In the genomic region with DNA sequence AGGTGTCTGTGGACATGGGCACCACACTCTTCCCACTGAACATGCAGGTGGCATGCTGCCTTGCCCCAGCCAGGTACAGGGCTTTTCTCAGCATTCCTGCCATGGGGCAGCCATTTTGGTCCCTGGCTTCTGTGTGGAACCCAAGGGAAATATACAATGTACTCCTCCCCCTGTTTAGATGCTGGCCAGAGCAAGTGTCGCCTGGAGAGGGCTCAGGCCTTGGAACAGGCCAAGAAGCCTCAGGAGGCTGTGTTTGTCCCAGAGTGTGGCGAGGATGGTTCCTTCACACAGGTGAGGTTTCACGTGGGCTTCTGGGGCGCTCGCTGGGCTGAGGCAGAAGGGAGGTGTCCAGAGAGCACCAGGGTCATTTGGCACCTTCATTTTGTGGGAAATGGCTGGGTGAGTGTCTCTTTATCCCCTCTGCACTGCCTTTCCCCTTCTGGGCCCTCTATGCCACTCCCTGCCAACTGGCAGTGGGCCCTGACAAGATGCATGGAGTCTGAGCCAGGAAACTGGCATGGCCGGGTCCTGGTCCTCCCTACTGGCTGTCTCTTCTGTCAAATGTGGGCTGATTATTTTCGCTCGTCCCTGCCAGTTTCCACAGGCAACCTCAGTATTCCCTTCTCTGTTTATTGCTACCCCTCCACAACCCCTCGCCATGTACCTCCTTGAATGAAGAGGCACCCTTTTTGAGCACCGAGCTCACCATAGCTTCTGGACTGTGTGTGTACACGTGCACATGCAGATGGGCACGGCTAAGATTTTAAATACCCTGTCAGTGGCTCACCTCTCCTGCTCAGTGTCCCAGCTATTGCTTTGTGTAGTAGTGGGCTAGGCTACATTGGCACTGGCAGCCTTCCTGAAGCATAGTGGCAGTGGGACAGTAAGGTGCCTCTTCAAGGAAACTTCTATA, we compare ENCODE assay signal across 8 mouse cellular contexts.
A peak's percentile ranks its signal among the peaks of the same experiment; 100 is the strongest.
DNase-seq lines count a peak whose midpoint lies in the region; ATAC-seq and TF ChIP-seq lines count a peak whose summit lies in the region.

No protein-coding gene starts in this region.

- H3K4me3 ChIP-seq in left cerebral cortex, adult 2 months: no peak overlapping the region
- H3K4me3 ChIP-seq in forebrain, embryonic 16.5 days (replicated peaks; ENCODE audit: low read length): no peak overlapping the region
- no peak overlapping the region for H3K4me3 ChIP-seq in midbrain, embryonic 14.5 days (replicated peaks; ENCODE audit: low read depth, low read length)
- no peak overlapping the region for H3K4me3 ChIP-seq in intestine, embryonic 16.5 days (ENCODE audit: low read length)

- H3K9ac ChIP-seq in forebrain, embryonic 16.5 days (replicated peaks; ENCODE audit: low read depth, low read length): no peak overlapping the region
- H3K9ac ChIP-seq in midbrain, embryonic 14.5 days (replicated peaks; ENCODE audit: low read length): no peak overlapping the region
- H3K9ac ChIP-seq in intestine, embryonic 16.5 days (ENCODE audit: low read depth, low read length): no peak overlapping the region

- ATAC-seq in cerebellum, adult (ENCODE audit: insufficient number of reproducible peaks, low FRiP score, low TSS enrichment): peak; percentile 76
- ATAC-seq in forebrain, embryonic 16.5 days: peak; percentile 94
- ATAC-seq in midbrain, embryonic 14.5 days (ENCODE audit: low FRiP score, low TSS enrichment): no peak
- no peak for ATAC-seq in intestine, embryonic 16.5 days

- no peak for TF ChIP-seq CTCF in left cerebral cortex, adult 2 months (IDR thresholded peaks at IDR 0.05)

- no peaks in the 10 kb centered on the region for H3K9me3 ChIP-seq in forebrain, embryonic 16.5 days (ENCODE audit: control insufficient read depth, low read length)
- no peaks in the 10 kb centered on the region for H3K9me3 ChIP-seq in midbrain, embryonic 14.5 days (ENCODE audit: control insufficient read depth, low read length)
- no peaks in the 10 kb centered on the region for H3K9me3 ChIP-seq in intestine, embryonic 16.5 days (ENCODE audit: control insufficient read depth, low read length)

- no peak overlapping the region for H3K4me2 ChIP-seq in forebrain, embryonic 16.5 days (ENCODE audit: low read length)
- H3K4me2 ChIP-seq in midbrain, embryonic 14.5 days (ENCODE audit: low read length): no peak overlapping the region
- no peak overlapping the region for H3K4me2 ChIP-seq in intestine, embryonic 16.5 days (ENCODE audit: low read depth, low read length)

- no peaks in the 10 kb centered on the region for H3K27me3 ChIP-seq in forebrain, embryonic 16.5 days (replicated peaks; ENCODE audit: control insufficient read depth, insufficient read depth, low read length)
- no peaks in the 10 kb centered on the region for H3K27me3 ChIP-seq in midbrain, embryonic 14.5 days (ENCODE audit: control insufficient read depth, insufficient read depth, low read length)
- no peaks in the 10 kb centered on the region for H3K27me3 ChIP-seq in intestine, embryonic 16.5 days (replicated peaks; ENCODE audit: control insufficient read depth, insufficient read depth, low read length)

- peaks cover 16% of the 10 kb centered on the region for H3K4me1 ChIP-seq in forebrain, embryonic 16.5 days (replicated peaks; ENCODE audit: control insufficient read depth, insufficient read depth, low read length)
- H3K4me1 ChIP-seq in midbrain, embryonic 14.5 days (ENCODE audit: control insufficient read depth, insufficient read depth, low read length): peaks cover 11% of the 10 kb centered on the region
- no peaks in the 10 kb centered on the region for H3K4me1 ChIP-seq in intestine, embryonic 16.5 days (ENCODE audit: control insufficient read depth, insufficient read depth, low read length)

- H3K27ac ChIP-seq in left cerebral cortex, adult 2 months: no peak overlapping the region
- peak overlapping the region; percentile 64 for H3K27ac ChIP-seq in forebrain, embryonic 16.5 days (ENCODE audit: low read length)
- H3K27ac ChIP-seq in midbrain, embryonic 14.5 days (replicated peaks; ENCODE audit: low read depth, low read length): no peak overlapping the region
- H3K27ac ChIP-seq in intestine, embryonic 16.5 days (ENCODE audit: low read length): no peak overlapping the region

- intact Hi-C loops in left cerebral cortex, postnatal 10 days (cut with DNase I): no loop called here
- intact Hi-C loops in left cerebral cortex, adult 2 months (cut with DNase I): loop anchor here (2.0 kb wide), 1 partner anchor 35 kb away; no protein-coding TSS in a partner anchor

- peak; percentile 14 to 42 for DNase-seq in left cerebral cortex, postnatal 10 days (ENCODE audit: extremely low spot score in 1 of 2, low spot score in 2 of 2)
- no peak for DNase-seq in left cerebral cortex, adult 2 months (ENCODE audit: extremely low spot score in 1 of 2, low spot score in 2 of 2)
- DNase-seq in midbrain, embryonic 14.5 days: peak; percentile 58
- no peak for DNase-seq in embryo, embryonic 10 days (ENCODE audit: low spot score)
- DNase-seq in retina, postnatal 1 day: no peak

- no peaks in the 10 kb centered on the region for H3K36me3 ChIP-seq in forebrain, embryonic 16.5 days (ENCODE audit: control insufficient read depth, insufficient read depth)
- H3K36me3 ChIP-seq in midbrain, embryonic 14.5 days (ENCODE audit: control insufficient read depth, insufficient read depth, low read length): no peaks in the 10 kb centered on the region
- H3K36me3 ChIP-seq in intestine, embryonic 16.5 days (ENCODE audit: control insufficient read depth, insufficient read depth, low read length): no peaks in the 10 kb centered on the region

- 55% methylated on average over 12 of the region's 12 CpGs for WGBS in forebrain, embryonic 16.5 days
- 85% methylated on average over 12 of the region's 12 CpGs for WGBS in midbrain, embryonic 14.5 days
- WGBS in intestine, embryonic 16.5 days: 89% methylated on average over 12 of the region's 12 CpGs

Comparison
In these comparisons a context has a peak if more than half of its experiments do, and no peak if none do; other contexts are left out.
1. DNase-seq: peak in left cerebral cortex, postnatal 10 days (2 of 2) and midbrain, embryonic 14.5 days (single experiment); none in left cerebral cortex, adult 2 months (0 of 2), embryo, embryonic 10 days (single experiment) and retina, postnatal 1 day (single experiment).
2. ATAC-seq: peak in cerebellum, adult (single experiment) and forebrain, embryonic 16.5 days (single experiment); none in midbrain, embryonic 14.5 days (single experiment) and intestine, embryonic 16.5 days (single experiment).